Comparison of ENCODE assay signal across 8 mouse cellular contexts in the genomic region with DNA sequence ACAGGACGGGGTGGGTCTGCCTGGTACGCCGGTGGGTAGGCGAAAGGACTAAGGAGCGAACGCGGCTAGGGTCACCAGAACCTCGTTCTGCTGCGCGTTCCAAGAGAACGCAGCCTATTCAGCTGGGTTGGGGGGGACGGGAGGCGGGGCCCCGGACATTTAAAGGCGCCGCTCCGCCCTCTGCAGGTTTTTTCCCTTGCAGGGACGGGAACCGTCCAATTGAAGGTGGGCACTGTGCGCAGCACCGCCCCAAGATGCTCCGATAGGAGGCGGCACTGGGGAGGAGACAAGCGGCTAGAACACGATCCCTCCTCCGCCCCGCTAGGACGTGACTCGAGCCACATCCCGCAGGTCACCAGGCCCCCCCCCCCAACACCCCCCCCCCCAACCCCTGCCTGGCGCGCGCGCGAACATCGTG. TPM values are rescaled to one million over a fixed set of nuclear protein-coding genes. Genes with fewer than 3 reads are reported as not detected.
DNase-seq lines count a peak whose midpoint lies in the region; ATAC-seq lines count a peak whose summit lies in the region.

No protein-coding gene starts in this region.

- DNase-seq in ZHBTc4 (ENCODE audit: low read depth, low spot score) = peak; percentile 99
- peak; percentile 91 to 95 for DNase-seq in gastrocnemius, adult 8-10 months (ENCODE audit: low spot score in 2 of 2)
- DNase-seq in induced T-regulatory cell, adult 2 months (ENCODE audit: low read depth) = peak; percentile 98
- DNase-seq in left cerebral cortex, adult 9 months (ENCODE audit: low spot score in 2 of 2) = peak; percentile 96 to 98
- peak; percentile 96 for DNase-seq in right cerebral cortex, postnatal 14 days
- peak; percentile 93 to 98 for DNase-seq in urinary bladder, postnatal 36 days (ENCODE audit: low spot score in 2 of 2)

- peak; percentile 74 for ATAC-seq in common myeloid progenitor, adult 5-6 weeks (replicated peaks; ENCODE audit: low read depth, poor library complexity, severe bottlenecking)
- peak; percentile 73 for ATAC-seq in megakaryocyte progenitor cell, adult 5-6 weeks (replicated peaks; ENCODE audit: poor library complexity)

RNA-seq across cellular contexts. Expression of gene Fam57b, which starts 1.6 kb away (rescaled TPM):
- not detected in 2 replicates for total RNA-seq in common myeloid progenitor, adult 5-6 weeks (2017)
- 10 to 100 TPM; 49.5 to 78.2 (median 66.4) TPM for total RNA-seq in gastrocnemius, adult 8-10 months (2022)
- not detected in 2 replicates for total RNA-seq in megakaryocyte progenitor cell, adult 5-6 weeks (2015)
- total RNA-seq in megakaryocyte progenitor cell, adult 5-6 weeks (2017) = not detected in 2 replicates

RNA-seq across cellular contexts. Expression of gene Ppp4c, which starts 6.8 kb away (rescaled TPM):
- total RNA-seq in common myeloid progenitor, adult 5-6 weeks (2017) = 120 and 125 TPM in 2 replicates
- total RNA-seq in gastrocnemius, adult 8-10 months (2022) = 10 to 100 TPM; 23.1 to 26.0 (median 24.8) TPM
- 209 and 216 TPM in 2 replicates for total RNA-seq in megakaryocyte progenitor cell, adult 5-6 weeks (2015)
- 113 and 131 TPM in 2 replicates for total RNA-seq in megakaryocyte progenitor cell, adult 5-6 weeks (2017)

RNA-seq across cellular contexts. Expression of gene Tbx6, which starts 17.8 kb away (rescaled TPM):
- not detected in 2 replicates for total RNA-seq in common myeloid progenitor, adult 5-6 weeks (2017)
- total RNA-seq in gastrocnemius, adult 8-10 months (2022) = under 1 TPM; 0.17 to 0.48 (median 0.40) TPM
- total RNA-seq in megakaryocyte progenitor cell, adult 5-6 weeks (2015) = 0.34 and 0.42 TPM in 2 replicates
- total RNA-seq in megakaryocyte progenitor cell, adult 5-6 weeks (2017) = 0.14 TPM in 1 of 2 replicates, not detected in the other

RNA-seq across cellular contexts. Expression of gene Ypel3, which starts 22.3 kb away (rescaled TPM):
- 38.9 and 42.7 TPM in 2 replicates for total RNA-seq in common myeloid progenitor, adult 5-6 weeks (2017)
- total RNA-seq in gastrocnemius, adult 8-10 months (2022) = 100 to 1,000 TPM in 1 of 4 experiments, 10 to 100 TPM in 3; 91.2 to 105 (median 95.6) TPM
- 25.4 and 32.4 TPM in 2 replicates for total RNA-seq in megakaryocyte progenitor cell, adult 5-6 weeks (2015)
- 11.8 and 15.1 TPM in 2 replicates for total RNA-seq in megakaryocyte progenitor cell, adult 5-6 weeks (2017)

RNA-seq across cellular contexts. Expression of gene 4930451I11Rik, which starts 32.4 kb away (rescaled TPM):
- not detected in 2 replicates for total RNA-seq in common myeloid progenitor, adult 5-6 weeks (2017)
- not detected for total RNA-seq in gastrocnemius, adult 8-10 months (2022)
- total RNA-seq in megakaryocyte progenitor cell, adult 5-6 weeks (2015) = not detected in 2 replicates
- total RNA-seq in megakaryocyte progenitor cell, adult 5-6 weeks (2017) = not detected in 2 replicates

Comparison
In these comparisons a context has a peak if more than half of its experiments do, and no peak if none do; other contexts are left out.
1. Peak in every context shown above with its lines: DNase-seq and ATAC-seq.
2. RNA of gene Fam57b, which starts 1.6 kb away (total RNA-seq): 49.5 to 78.2 TPM in gastrocnemius, adult 8-10 months; not detected in common myeloid progenitor, adult 5-6 weeks and not detected in megakaryocyte progenitor cell, adult 5-6 weeks; every median in the first group is over 10 times any median in the second.